In the genomic region with DNA sequence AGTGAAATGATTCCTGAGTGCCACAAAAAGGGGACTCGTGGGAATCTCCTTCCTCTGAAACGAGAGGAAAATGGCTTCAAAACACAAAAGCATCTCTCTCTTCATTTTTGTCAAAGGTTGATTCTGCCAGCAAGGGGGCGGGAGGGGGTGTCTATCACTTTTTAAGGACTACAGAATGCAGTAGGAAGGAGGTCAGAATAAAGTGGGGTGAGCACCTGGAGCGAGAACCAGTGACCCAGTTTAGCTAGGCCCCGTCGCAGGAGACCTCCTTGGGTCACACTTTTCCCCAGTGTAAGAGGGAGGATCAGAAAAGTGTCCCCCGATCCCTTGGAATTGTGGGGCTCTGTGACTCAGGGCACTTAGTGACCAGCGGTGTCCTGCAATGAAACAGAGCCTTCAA, we compare ENCODE assay signal across 21 mouse cellular contexts.
DNase-seq lines count a peak whose midpoint lies in the region; ATAC-seq lines count a peak whose summit lies in the region.
"Had no signal": no experiment of that assay in that cellular context is flagged by ENCODE, and none has a peak within 500 bp of the region (broad histone marks: within the 10 kb centered on the region; RNA-seq: fewer than 3 reads in every experiment).

No protein-coding gene starts in this region.

- no peaks in the 10 kb centered on the region for H3K9me3 ChIP-seq in heart, embryonic 11.5 days (replicated peaks; ENCODE audit: control insufficient read depth, low read length)
- H3K9me3 ChIP-seq in heart, embryonic 12.5 days (replicated peaks): no peaks in the 10 kb centered on the region
- no peaks in the 10 kb centered on the region for H3K9me3 ChIP-seq in midbrain, embryonic 11.5 days (ENCODE audit: control insufficient read depth, low read length)
- H3K9me3 ChIP-seq in midbrain, embryonic 10.5 days (replicated peaks): no peaks in the 10 kb centered on the region

- DNase-seq in heart, adult 11 months: peak; percentile 79
- no peak for DNase-seq in heart, adult 9 months (ENCODE audit: low spot score in 2 of 2)
- DNase-seq in midbrain, embryonic 11.5 days (ENCODE audit: low spot score, missing footprints): peak; percentile 57
- no peak for DNase-seq in midbrain, embryonic 10.5 days (ENCODE audit: low spot score)
- DNase-seq: adrenal gland, adult 2 months; adrenal gland, adult 8-10 months; adrenal gland, postnatal 10 days; adrenal gland, postnatal 14 days; adrenal gland, postnatal 25 days; adrenal gland, postnatal 36 days; B cell, adult 2 months; cerebellum, adult 11 months; cerebellum, adult 11-12 months; cerebellum, adult 18-20 months had no signal

- no peak overlapping the region for H3K9ac ChIP-seq in heart, embryonic 11.5 days (ENCODE audit: low read depth, low read length)
- H3K9ac ChIP-seq in heart, embryonic 12.5 days: no peak overlapping the region
- no peak overlapping the region for H3K9ac ChIP-seq in midbrain, embryonic 11.5 days (ENCODE audit: low read length)

- no peaks in the 10 kb centered on the region for H3K36me3 ChIP-seq in heart, embryonic 11.5 days (ENCODE audit: control insufficient read depth, insufficient read depth, low read length)
- no peaks in the 10 kb centered on the region for H3K36me3 ChIP-seq in heart, embryonic 12.5 days
- no peaks in the 10 kb centered on the region for H3K36me3 ChIP-seq in midbrain, embryonic 11.5 days (ENCODE audit: control insufficient read depth, insufficient read depth, low read length)
- no peaks in the 10 kb centered on the region for H3K36me3 ChIP-seq in midbrain, embryonic 10.5 days
- H3K36me3 ChIP-seq: G1E had no signal

- no peaks in the 10 kb centered on the region for H3K27me3 ChIP-seq in heart, embryonic 11.5 days (ENCODE audit: control insufficient read depth, insufficient read depth, low read length)
- no peaks in the 10 kb centered on the region for H3K27me3 ChIP-seq in heart, embryonic 12.5 days (replicated peaks)
- no peaks in the 10 kb centered on the region for H3K27me3 ChIP-seq in midbrain, embryonic 11.5 days (ENCODE audit: control insufficient read depth, insufficient read depth, low read length)
- no peaks in the 10 kb centered on the region for H3K27me3 ChIP-seq in midbrain, embryonic 10.5 days (ENCODE audit: low read depth, poor library complexity, severe bottlenecking)
- H3K27me3 ChIP-seq: CH12.LX, Patski had no signal

- H3K27ac ChIP-seq in heart, embryonic 11.5 days (ENCODE audit: low read depth, low read length): no peak overlapping the region
- peak overlapping the region; percentile 5; the same call in 1 of the 2 replicates for H3K27ac ChIP-seq in heart, embryonic 12.5 days (ENCODE audit: poor library complexity, severe bottlenecking)
- H3K27ac ChIP-seq in midbrain, embryonic 11.5 days (ENCODE audit: low read depth, low read length): no peak overlapping the region
- no peak overlapping the region for H3K27ac ChIP-seq in midbrain, embryonic 10.5 days (replicated peaks)

- no peak for ATAC-seq in heart, embryonic 11.5 days (replicated peaks; ENCODE audit: insufficient number of reproducible peaks, low FRiP score, low TSS enrichment)
- ATAC-seq in heart, embryonic 12.5 days (ENCODE audit: insufficient number of reproducible peaks, low FRiP score): no peak
- no peak for ATAC-seq in midbrain, embryonic 11.5 days (ENCODE audit: low FRiP score)
- ATAC-seq: activated CD4-positive, CD25-positive, alpha-beta regulatory T cell, adult 4 months; CD4-positive, CD25-positive, alpha-beta regulatory T cell, adult 4 months; Patski had no signal

- no peak overlapping the region for H3K4me3 ChIP-seq in heart, embryonic 11.5 days (ENCODE audit: low read depth, low read length)
- H3K4me3 ChIP-seq in heart, embryonic 12.5 days: no peak overlapping the region
- no peak overlapping the region for H3K4me3 ChIP-seq in midbrain, embryonic 11.5 days (ENCODE audit: low read depth, low read length)
- no peak overlapping the region for H3K4me3 ChIP-seq in midbrain, embryonic 10.5 days

- H3K4me1 ChIP-seq in heart, embryonic 11.5 days (ENCODE audit: control insufficient read depth, insufficient read depth, low read length): peaks cover 7% of the 10 kb centered on the region; the same call in 1 of the 2 replicates
- peaks cover 22% of the 10 kb centered on the region for H3K4me1 ChIP-seq in heart, embryonic 12.5 days (replicated peaks)
- H3K4me1 ChIP-seq in midbrain, embryonic 11.5 days (ENCODE audit: control insufficient read depth, insufficient read depth, low read length): no peaks in the 10 kb centered on the region
- H3K4me1 ChIP-seq in midbrain, embryonic 10.5 days: no peaks in the 10 kb centered on the region

- WGBS in heart, embryonic 11.5 days (ENCODE audit: insufficient replicate concordance): 88% methylated on average over 8 of the region's 8 CpGs
- 87% methylated on average over 8 of the region's 8 CpGs for WGBS in heart, embryonic 12.5 days
- WGBS in midbrain, embryonic 11.5 days: 91% methylated on average over 8 of the region's 8 CpGs
- WGBS in midbrain, embryonic 10.5 days: 90% methylated on average over 8 of the region's 8 CpGs

- no peak overlapping the region for H3K4me2 ChIP-seq in heart, embryonic 11.5 days
- no peak overlapping the region for H3K4me2 ChIP-seq in heart, embryonic 12.5 days
- no peak overlapping the region for H3K4me2 ChIP-seq in midbrain, embryonic 11.5 days

Comparison
In these comparisons a context has a peak if more than half of its experiments do, and no peak if none do; other contexts are left out.
1. DNase-seq: peak in heart, adult 11 months (single experiment) and midbrain, embryonic 11.5 days (single experiment); none in heart, adult 9 months (0 of 2) and midbrain, embryonic 10.5 days (single experiment).